Mouse (Mus musculus) frontal cortex, postnatal 36 days (tissue): ENCODE measurements around the gene Macrod1.

Experiments
- DNase-seq, 2 experiments: peaks; one replicate each; pipeline ENCODE4 v3.0.0; 2022; ENCODE audit warnings: low spot score in 2 of 2

Gene Macrod1

DNA sequence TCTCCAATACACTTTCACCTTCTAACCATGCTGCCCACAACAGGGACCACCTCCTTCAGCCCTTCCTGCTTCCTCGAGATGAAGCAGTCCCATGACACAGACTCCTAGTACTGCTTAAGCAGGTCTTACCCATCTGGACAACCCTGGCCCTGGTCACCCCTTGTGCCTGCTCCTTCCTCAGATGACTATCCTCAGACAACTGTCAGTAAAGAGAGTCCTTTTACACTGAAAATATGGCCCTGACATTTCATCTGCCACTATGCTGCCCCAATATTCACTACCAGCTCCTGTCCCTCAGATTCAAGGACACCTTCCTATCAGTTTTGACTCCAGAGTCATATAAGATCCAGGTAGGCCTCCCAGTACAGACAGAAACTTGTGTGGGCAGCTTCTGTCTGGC lies 143.8 kb downstream of the Macrod1 start:
- no peak for DNase-seq

DNA sequence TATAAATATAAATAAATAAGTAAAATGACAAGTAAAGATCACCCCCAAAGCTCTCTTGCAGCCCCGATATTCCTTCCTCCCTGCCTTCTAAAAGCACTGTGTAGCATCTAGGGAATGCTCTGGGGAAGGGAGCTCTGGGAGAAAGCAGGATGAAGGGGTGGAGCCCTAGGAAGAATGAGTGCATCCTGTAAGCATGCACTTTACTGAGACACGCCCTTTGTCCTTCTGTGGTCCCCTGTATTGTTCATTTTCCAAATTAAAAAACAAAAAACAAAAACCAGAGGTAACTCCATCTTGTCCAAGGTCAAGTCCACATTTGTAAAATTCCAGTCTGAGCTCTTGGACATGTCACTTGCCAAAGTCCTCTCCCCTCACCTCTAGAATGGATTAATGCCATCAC lies 148.3 kb downstream of the Macrod1 start:
- no peak for DNase-seq

DNA sequence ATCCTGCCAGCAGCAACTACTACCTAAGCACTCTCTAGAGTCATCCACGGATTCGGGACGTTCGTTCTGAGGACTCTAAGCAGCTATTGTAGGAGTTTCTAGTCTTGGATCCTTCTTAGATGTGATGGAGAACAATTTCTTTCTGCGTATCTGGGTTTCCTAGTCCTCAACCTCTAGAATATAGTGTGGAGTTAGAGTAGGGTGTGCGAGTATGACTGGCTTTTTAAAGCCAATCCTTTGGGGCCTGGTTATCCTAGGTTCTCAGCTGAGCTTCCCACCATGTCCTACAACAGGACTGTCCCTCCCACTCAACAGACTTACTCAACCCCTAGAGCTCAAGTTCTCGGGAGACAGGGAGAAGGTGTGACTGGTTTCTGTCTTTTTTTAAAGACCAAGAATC lies 148.7 kb downstream of the Macrod1 start:
- DNase-seq, result no peak

DNA sequence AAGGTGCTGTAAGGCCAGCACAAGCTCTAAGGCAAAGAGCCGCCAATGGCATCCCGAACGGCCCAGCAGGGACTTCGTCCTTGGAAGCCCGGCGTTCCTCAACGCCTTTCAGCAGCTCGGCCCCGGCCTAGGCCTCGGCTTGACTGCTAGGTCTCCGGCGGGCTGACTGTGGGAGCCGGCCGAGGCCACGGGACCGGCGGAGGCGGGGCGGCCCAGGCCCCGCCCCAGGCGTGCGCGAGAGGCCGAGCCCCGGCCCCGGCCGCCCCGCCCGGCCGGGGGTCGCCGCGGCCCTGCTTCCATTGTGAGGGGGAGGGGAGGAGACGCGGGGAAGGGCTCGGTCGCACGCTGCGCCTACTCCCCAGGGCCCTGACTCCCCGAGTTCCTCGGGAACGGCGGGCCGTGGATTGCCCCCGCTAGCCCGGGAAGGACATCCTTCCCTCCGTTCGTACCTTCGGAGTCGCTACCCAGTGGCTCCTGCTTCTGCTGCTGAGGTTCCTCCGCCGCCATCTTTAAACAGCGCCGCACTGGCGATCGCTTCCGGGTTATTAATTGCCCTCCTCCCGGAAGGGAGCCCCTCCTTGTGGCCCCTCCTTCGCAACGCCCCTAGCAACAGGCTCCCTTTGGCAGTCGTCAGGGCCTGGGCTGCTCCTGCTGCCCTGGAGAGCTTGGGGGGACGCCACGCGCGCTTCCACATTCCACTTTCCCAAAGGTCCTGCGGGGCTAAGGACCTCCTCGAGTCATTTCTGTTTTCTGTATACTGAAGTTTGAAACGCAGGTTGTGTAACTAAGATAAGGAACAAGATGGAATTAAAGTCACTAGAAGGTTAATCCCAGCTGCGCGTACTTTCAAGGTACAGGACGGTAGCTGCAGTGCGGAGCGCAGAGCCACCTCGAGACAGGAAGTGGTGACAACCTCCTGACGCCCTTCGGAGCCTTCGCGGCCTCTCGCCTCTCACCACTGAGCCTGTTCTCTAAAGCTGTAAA lies 149.4 kb downstream of the Macrod1 start, which contains the start of gene Otub1:
TSS of gene Otub1 (minus strand) at position 564 of the 984 bp plus-strand sequence.
- peak; percentile 92 to 94 for DNase-seq

DNA sequence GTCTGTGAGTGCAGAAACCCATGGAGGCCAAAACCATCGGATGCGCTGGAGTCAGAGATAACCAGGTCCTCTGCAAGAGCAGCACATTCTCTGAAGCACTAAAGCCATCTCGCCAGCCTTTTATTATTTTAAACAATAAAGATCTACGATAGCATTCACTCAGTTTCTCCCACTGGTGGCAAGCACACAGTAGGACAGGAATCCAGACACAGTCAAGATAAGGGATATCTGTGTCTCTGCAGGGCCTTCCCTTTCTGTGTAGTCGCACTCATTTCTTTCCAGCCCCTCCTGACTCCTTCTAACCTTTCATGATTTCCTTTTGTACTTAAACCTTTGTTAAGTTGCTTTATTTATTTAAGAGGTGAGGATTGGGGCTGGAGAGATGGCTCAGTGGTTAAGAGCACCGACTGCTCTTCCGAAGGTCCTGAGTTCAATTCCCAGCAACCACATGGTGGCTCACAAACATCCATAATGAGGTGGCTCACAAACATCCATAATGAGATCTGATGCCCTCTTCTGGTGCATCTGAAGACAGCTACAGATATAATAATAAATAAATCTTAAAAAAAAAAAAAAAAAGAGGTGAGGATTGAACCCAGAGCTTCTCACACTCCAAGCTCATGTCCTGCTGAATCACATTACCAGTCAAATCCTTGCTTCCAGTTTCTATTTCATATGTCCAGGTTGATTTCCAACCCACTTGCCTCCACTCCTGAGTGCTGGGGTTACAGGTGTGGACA lies 153.5 kb downstream of the Macrod1 start:
- no peak for DNase-seq

DNA sequence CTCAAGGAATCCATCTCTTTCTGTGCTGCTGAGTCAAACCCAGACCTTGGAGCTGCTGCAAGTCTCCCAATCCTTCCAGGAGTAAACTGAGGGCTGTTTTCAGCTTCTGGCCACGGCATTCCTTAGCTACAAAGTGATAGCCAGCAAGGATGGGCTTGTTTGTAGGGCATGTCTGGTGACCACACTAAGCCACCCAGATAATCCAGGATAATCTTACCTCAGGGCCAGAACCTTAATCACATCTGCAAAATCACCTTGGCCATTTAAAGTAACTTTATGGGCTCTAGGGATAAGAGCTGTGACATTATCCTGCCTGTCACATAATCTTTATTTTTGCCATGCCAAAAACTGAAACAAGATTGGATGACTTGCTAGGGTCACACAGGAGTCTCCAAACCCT lies 155.6 kb downstream of the Macrod1 start:
- DNase-seq, result no peak

DNA sequence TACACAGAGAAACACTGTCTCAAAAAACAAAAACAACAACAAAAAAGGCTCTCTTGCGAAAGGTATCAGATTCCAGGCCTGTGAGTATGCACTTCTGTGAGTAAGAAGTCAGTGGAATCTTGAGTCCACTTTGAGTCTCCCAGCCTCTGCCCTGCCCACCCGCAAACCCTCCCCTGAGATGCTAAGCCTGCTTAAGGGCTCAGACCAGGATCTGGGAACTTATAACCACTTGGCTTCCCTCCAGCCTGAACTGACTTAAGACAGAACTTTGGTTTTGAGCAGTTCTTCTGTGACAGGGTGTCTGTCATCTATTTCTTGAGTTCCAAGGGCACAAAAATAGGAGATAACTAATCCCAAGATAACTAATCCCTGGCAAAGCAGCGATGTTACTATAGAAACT lies 156.4 kb downstream of the Macrod1 start:
- no peak for DNase-seq

DNA sequence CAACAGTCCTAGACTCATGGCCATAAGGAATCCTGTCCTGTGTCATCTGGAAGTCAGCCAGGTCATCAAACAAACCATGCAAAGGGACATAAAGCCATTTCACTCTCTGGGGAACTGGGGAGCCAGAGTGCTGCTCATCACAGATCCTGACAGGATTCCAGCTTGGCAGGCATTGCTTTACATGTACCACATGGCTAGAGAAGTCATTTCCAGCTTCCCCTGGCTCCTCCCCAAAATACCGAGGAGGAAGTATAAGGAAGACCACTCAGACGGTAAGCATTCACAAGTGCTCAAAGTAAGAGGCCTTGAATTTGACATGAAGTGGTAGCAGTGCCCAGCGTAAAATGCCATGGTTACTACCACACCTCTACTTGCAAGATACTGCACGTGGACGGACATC lies 157.9 kb downstream of the Macrod1 start:
- no peak for DNase-seq

DNA sequence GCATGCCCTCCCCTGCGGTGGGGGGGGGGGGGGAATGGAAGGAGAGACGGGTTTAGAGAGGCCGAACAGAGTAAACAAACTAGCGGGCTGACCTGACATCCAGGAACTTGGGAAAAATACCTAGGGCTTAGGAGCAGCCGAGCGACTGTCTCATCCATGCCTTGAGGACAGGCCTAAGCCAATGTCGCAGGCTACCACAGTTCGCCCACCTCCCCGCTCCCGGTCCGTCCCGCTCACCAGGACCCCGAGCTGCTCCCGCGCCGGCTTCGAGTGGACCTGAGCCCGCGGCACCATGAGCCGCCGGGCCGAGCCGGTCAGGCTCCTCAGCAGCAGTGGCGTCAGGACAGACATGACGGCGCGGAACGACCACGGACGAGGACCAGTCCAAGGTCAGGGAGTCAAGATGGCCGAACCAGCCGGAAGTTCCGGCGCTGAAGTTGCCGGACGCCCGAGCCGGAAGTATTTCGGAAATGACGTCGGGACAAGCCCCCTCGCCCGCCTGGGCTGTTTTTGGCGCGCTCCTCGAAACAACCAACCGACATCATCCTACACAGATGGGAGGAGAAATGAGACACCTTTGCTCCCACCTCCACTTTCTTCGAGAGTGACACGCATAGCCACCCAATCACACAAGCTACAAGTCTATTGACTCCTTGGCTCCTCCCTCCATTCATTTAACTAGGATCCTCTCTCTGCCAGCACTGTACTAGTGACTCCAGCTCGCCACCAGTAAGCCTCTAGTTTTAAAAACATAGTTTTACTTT lies 160.7 kb downstream of the Macrod1 start, which contains the start of gene Cox8a:
TSS of gene Cox8a (minus strand) at position 455 of the 764 bp plus-strand sequence.
- DNase-seq, result peak; percentile 97 to 98

DNA sequence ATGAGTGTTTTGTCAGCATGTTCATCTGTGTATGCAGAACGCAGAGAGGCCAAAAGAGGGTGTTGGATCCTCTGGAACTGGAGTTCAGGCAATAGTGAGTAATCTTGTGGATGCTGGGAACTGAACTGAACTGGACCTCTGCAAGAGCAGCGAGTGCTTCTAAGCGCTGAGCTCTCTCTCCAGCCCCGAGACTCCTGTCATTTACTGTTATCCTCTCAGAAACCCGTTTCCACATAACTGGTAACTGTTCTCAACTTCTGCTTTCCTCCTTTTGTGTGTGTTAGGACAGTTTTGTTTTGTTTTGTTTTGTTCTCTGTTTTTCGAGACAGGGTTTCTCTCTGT lies 161.3 kb downstream of the Macrod1 start:
- DNase-seq, result no peak

DNA sequence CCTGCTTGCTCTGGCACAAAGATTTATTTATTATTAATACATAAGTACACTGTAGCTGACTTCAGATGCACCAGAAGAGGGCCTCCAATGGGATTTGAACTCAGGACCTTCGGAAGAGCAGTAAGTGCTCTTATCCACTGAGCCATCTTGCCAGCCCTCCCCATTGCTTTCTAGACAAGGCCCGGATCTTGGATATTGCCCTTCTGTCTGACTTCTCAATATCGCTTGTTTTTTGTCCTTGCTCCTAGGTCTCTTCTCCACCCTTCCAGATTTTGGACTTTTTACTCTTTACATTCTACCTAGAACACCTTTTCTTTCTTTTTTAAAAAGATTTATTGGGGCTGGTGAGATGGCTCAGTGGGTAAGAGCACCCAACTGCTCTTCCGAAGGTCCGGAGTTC lies 162.1 kb downstream of the Macrod1 start:
- DNase-seq, result no peak

DNA sequence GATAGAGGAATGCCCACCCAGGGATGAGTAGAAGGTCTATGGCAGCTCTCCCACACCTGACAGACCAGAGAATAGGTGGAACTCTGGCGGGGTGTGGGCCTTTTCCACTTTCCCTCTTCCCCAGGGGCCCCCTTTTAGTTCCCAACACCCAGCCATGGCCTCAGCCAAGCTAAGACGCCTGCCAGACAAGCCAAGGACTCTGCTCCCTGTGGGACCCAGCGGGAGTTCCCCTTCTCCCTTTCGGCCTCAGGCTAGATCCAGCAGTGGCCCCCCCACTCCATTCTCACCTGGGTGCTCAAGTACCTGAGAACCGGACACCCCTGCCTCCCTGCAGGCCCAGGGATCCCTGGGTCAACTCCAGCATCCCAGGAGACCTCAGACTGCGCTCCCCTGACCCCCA lies 165.6 kb downstream of the Macrod1 start:
- DNase-seq, result no peak

DNA sequence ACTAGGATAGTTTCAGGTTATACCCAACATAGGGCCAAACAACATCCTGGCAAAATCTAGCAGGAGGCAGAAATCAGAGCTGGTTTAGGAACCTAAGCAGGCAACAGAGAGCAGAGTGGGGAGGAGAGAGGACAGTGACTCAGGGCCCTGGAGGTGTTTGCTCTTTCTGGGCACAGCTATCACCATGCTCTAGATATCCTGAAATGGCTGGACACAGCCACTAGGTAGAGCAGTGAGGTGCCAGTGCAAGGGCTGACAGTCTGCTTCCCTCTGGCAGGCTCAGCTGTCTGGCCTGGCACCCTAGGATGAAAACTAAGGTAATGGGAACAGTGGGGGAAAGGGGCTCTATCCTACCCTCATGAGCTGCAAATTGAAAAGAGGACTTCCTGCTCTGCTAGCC lies 166.9 kb downstream of the Macrod1 start:
- no peak for DNase-seq

DNA sequence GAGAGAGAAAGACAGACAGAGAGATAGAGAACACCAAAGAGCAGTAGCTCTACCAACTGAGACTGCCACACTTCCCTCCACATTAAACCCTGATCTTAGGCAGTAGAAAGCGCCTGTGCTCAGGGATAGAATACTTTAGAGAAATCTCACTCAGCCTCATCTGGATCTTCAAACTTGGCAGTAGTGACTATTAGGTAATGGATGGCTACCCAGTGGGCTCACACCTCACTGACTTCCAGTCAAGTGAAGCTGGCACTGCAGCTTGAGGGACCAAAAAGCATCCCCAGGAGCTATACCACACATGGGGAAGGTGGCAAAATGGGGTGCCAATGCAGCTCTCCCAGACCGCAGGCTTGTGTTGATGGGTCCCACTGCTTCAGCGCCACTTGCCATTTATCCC lies 167.6 kb downstream of the Macrod1 start:
- no peak for DNase-seq

DNA sequence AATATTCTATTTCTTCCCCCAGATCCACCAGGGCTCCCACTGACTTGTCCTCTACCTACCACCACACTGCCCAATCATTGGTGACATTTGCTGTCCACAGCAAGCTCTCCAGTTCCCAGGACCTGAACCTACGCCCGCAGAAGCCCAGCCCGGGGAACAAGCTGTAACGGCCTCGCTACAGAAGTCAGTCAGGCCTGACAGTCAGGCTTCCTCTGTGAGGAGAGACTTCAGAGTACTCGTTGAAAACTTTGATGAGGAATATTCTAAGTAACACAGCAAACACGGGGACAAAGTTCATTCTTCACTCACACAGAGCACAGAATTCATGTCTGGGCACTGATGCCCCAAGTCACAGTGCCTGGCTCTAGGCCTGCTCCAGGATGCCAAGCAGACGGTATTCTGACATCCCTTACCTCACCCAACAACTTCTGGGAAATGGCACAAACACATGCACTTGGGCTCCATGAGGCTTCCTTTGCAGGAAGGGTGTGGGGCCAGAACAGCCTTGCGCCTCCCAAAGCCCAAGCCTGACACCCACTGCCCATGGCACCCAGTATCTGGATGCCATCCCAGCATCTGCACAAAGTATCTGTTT lies 168.6 kb downstream of the Macrod1 start:
- DNase-seq, result no peak

DNA sequence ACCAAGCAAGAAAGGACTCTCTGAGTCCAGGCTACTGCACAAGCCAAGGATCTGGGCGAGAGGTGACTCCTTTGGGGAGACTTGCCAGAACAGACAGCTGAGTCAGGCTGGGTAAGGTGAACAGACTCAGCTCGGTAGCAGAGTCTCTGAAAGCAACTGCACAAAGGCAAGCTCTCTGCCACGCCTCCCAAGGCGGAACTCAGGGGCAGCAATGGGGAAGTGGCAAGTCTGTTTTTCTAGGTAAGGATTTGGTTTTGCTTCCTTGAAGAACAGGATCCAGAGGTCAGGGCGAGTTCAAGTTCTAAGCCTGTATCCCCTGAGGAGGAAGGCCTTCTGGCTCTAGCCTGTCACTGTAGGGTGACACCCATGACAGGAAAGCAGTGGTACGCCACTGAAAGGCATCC lies 169.9 kb downstream of the Macrod1 start:
- DNase-seq, result no peak

DNA sequence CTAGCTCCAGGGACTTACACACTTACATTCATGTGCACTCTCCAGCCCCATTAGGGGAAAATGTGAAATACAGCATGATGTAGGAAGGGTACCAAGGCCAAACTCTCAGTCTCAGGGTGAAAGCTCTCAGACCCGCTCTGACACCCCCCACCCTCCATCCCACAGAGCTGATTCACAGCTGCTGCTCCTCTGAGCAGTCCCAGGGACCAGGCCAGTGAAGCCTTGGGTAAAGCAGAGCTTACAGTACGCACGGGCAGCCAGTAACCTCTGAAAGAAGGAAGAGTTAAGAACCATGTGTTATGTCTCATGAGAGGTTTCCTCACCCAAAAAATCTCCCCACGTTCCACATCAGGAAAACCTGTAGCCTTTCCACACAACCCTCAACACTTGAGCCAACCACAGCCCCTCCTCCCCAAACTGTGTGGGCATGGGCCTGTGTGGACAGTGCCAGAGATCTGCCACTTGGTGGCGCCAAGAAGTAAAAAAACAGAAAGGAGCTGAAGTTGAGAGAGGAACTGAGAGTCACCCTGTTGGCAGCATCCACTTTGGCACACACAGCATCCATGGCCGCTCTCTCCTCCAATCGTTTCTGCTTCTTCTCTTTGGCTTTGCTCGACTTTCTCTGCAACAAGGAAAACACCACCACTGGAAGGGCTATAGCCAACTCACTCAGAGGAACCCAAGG lies 178.1 kb downstream of the Macrod1 start:
- peak; percentile 80 to 87 for DNase-seq

DNA sequence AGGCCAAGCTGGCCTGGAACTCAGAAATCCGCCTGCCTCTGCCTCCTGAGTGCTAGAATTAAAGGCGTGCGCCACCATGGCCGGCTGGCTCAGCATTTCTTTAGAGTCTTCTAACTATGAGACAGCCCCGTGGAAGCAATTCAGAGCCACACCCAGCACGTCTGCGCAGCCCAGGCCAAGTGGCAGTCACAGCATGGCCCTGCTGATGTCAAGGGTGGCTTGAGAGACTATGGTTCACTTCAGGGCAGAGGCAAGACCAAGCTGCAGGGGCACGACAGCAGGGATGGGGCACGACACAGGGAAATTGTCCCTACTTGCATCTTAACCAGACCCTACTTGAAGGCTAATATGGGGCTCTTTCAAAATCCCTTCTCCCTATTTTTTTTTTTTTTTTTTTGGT lies 178.9 kb downstream of the Macrod1 start:
- no peak for DNase-seq

DNA sequence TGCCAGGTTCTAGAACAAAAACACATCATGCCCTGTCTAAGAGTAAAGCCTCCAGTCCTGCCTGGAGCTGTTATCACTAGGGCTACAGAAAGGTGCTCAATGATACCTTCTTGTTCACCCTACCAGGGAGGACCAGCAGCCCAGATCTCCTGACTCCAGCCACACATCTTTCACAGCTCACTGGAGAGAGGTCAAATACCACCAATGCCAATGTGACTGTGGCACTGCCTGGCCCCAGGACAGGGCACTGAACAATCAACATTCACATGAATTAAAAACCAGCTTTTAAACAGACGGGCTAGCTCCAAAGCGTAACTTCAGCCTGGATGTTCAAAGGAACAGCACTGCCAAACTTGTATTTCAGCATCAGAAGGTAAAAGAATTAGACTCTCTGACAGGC lies 179.4 kb downstream of the Macrod1 start:
- no peak for DNase-seq

DNA sequence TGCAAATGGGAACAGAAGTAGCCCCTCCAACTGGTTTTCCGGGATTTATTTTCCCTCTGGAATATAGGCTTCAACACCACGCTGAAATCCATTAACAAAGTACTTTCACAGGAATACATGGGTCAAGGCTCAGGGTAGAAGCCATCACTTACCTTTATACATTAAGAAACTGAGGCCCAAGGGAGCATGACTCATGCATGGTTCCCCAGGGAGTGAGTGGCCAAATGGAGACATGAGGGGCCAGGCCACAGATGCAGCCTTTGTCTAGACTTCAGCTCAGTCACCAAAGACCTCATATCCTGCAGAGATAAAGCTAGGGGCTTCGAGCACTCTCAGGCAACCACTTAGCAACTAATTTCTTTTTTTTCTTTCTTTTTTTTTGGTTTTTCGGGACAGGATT lies 180.1 kb downstream of the Macrod1 start:
- DNase-seq, result no peak

DNA sequence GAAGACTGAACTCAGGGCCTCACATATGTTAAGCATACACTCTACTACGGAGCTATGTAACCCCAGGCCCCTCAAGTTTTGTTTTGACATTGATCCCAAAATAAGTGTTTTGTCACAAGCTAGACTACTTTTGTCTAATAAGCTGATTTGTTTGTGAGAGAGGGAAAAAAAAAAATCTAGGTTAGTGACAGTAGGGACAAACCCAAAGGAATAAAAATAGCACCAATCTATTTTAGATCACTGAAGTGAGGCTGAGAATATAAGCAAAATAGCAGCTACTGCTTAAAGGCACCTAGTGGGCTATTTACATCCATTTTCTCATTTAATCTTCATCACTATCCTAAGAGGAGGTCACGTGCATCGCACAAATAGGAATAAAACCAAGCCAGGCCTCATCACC lies 183.0 kb downstream of the Macrod1 start:
- DNase-seq, result no peak
